Mouse (Mus musculus): ENCODE measurements at regions not wholly inside any gene's neighbourhood (a gene's known extent, or its start where the extent isn't known, plus 50 kb on each side); places are given as distances from the start of the nearest gene placed in this dataset.

- Histone ChIP-seq H3K79me2 (ENCODE audit: control insufficient read depth, insufficient read depth) (no peaks in the 10 kb centered on the region), H3K79me3 (ENCODE audit: low read depth) (no peaks in the 10 kb centered on the region), H3K4me3 (ENCODE audit: insufficient read depth, poor library complexity, severe bottlenecking) (no peak overlapping the region), H3K27me3 (ENCODE audit: control insufficient read depth, insufficient read depth, insufficient read length) (no peaks in the 10 kb centered on the region), H3K36me3 (ENCODE audit: control insufficient read depth, insufficient read depth) (no peaks in the 10 kb centered on the region), H3ac (ENCODE audit: control insufficient read depth, insufficient read length, low read depth) (no peak overlapping the region)
- TF ChIP-seq CTCF (IDR thresholded peaks at IDR 0.05; ENCODE audit: control insufficient read depth, insufficient read depth, insufficient read length), result no peak
- TF ChIP-seq MYOD1 (IDR thresholded peaks at IDR 0.05; ENCODE audit: control insufficient read depth, insufficient read length, low read depth), result no peak
- TF ChIP-seq CEBPB (IDR thresholded peaks at IDR 0.05; ENCODE audit: low read depth), result no peak
- TF ChIP-seq MAX (IDR thresholded peaks at IDR 0.05), result no peak
- no peak for TF ChIP-seq FOSL1 (IDR thresholded peaks at IDR 0.05; ENCODE audit: insufficient read depth, low read length, poor library complexity, severe bottlenecking)
- no peak for TF ChIP-seq USF1 (IDR thresholded peaks at IDR 0.05; ENCODE audit: low read depth)
- TF ChIP-seq MYOG (IDR thresholded peaks at IDR 0.05; ENCODE audit: control insufficient read depth, extremely low read depth, insufficient read length), result no peak
Observed at GRCm38 (mm10) chr19:56046784-56047390, 240.1 kb upstream of the Habp2 start.

- Histone ChIP-seq H3K4me3 (ENCODE audit: insufficient read depth, poor library complexity, severe bottlenecking) (no peak overlapping the region), H3K79me3 (ENCODE audit: low read depth) (no peaks in the 10 kb centered on the region), H3K27me3 (ENCODE audit: control insufficient read depth, insufficient read depth, insufficient read length) (no peaks in the 10 kb centered on the region), H3ac (ENCODE audit: control insufficient read depth, insufficient read length, low read depth) (no peak overlapping the region), H3K36me3 (ENCODE audit: control insufficient read depth, insufficient read depth) (no peaks in the 10 kb centered on the region), H3K79me2 (ENCODE audit: control insufficient read depth, insufficient read depth) (no peaks in the 10 kb centered on the region)
- TF ChIP-seq MYOG (IDR thresholded peaks at IDR 0.05; ENCODE audit: control insufficient read depth, extremely low read depth, insufficient read length) (no peak), FOSL1 (IDR thresholded peaks at IDR 0.05; ENCODE audit: insufficient read depth, low read length, poor library complexity, severe bottlenecking) (no peak), MYOD1 (IDR thresholded peaks at IDR 0.05; ENCODE audit: control insufficient read depth, insufficient read length, low read depth) (no peak), CEBPB (IDR thresholded peaks at IDR 0.05; ENCODE audit: low read depth) (no peak), USF1 (IDR thresholded peaks at IDR 0.05; ENCODE audit: low read depth) (no peak), MAX (IDR thresholded peaks at IDR 0.05) (no peak), CTCF (IDR thresholded peaks at IDR 0.05; ENCODE audit: control insufficient read depth, insufficient read depth, insufficient read length) (no peak)
Observed at GRCm38 (mm10) chr19:56054186-56054585, 232.8 kb upstream of the Habp2 start.

GRCm38 (mm10) chr19:56056397-56056796, 230.5 kb upstream of the Habp2 start:
- no peak overlapping the region for H3ac ChIP-seq (ENCODE audit: control insufficient read depth, insufficient read length, low read depth)
- H3K27me3 ChIP-seq (ENCODE audit: control insufficient read depth, insufficient read depth, insufficient read length), result no peaks in the 10 kb centered on the region
- no peaks in the 10 kb centered on the region for H3K36me3 ChIP-seq (ENCODE audit: control insufficient read depth, insufficient read depth)
- no peaks in the 10 kb centered on the region for H3K79me2 ChIP-seq (ENCODE audit: control insufficient read depth, insufficient read depth)
- no peaks in the 10 kb centered on the region for H3K79me3 ChIP-seq (ENCODE audit: low read depth)
- TF ChIP-seq MYOD1 (IDR thresholded peaks at IDR 0.05; ENCODE audit: control insufficient read depth, insufficient read length, low read depth) (no peak), FOSL1 (IDR thresholded peaks at IDR 0.05; ENCODE audit: insufficient read depth, low read length, poor library complexity, severe bottlenecking) (no peak), USF1 (IDR thresholded peaks at IDR 0.05; ENCODE audit: low read depth) (peak; percentile 51)
- H3K4me3 ChIP-seq (ENCODE audit: insufficient read depth, poor library complexity, severe bottlenecking), result no peak overlapping the region

- no peaks in the 10 kb centered on the region for H3K36me3 ChIP-seq (ENCODE audit: control insufficient read depth, insufficient read depth)
- no peaks in the 10 kb centered on the region for H3K27me3 ChIP-seq (ENCODE audit: control insufficient read depth, insufficient read depth, insufficient read length)
- H3K4me3 ChIP-seq (ENCODE audit: insufficient read depth, poor library complexity, severe bottlenecking), result no peak overlapping the region
- no peak for TF ChIP-seq FOSL1 (IDR thresholded peaks at IDR 0.05; ENCODE audit: insufficient read depth, low read length, poor library complexity, severe bottlenecking)
- H3K79me2 ChIP-seq (ENCODE audit: control insufficient read depth, insufficient read depth), result no peaks in the 10 kb centered on the region
- H3ac ChIP-seq (ENCODE audit: control insufficient read depth, insufficient read length, low read depth), result no peak overlapping the region
- no peaks in the 10 kb centered on the region for H3K79me3 ChIP-seq (ENCODE audit: low read depth)
Observed at GRCm38 (mm10) chr19:56061882-56062540, 224.9 kb upstream of the Habp2 start.

- TF ChIP-seq MYOG (IDR thresholded peaks at IDR 0.05; ENCODE audit: control insufficient read depth, extremely low read depth, insufficient read length), result no peak
- TF ChIP-seq FOSL1 (IDR thresholded peaks at IDR 0.05; ENCODE audit: insufficient read depth, low read length, poor library complexity, severe bottlenecking), result no peak
- no peak for TF ChIP-seq MAX (IDR thresholded peaks at IDR 0.05)
- TF ChIP-seq CTCF (IDR thresholded peaks at IDR 0.05; ENCODE audit: control insufficient read depth, insufficient read depth, insufficient read length), result no peak
- no peak for TF ChIP-seq CEBPB (IDR thresholded peaks at IDR 0.05; ENCODE audit: low read depth)
- TF ChIP-seq MYOD1 (IDR thresholded peaks at IDR 0.05; ENCODE audit: control insufficient read depth, insufficient read length, low read depth), result no peak
- TF ChIP-seq USF1 (IDR thresholded peaks at IDR 0.05; ENCODE audit: low read depth), result no peak
- Histone ChIP-seq H3K79me3 (ENCODE audit: low read depth) (no peaks in the 10 kb centered on the region), H3ac (ENCODE audit: control insufficient read depth, insufficient read length, low read depth) (no peak overlapping the region), H3K27me3 (ENCODE audit: control insufficient read depth, insufficient read depth, insufficient read length) (no peaks in the 10 kb centered on the region), H3K79me2 (ENCODE audit: control insufficient read depth, insufficient read depth) (no peaks in the 10 kb centered on the region), H3K36me3 (ENCODE audit: control insufficient read depth, insufficient read depth) (no peaks in the 10 kb centered on the region), H3K4me3 (ENCODE audit: insufficient read depth, poor library complexity, severe bottlenecking) (no peak overlapping the region)
Observed at GRCm38 (mm10) chr19:56063099-56063498, 223.8 kb upstream of the Habp2 start.

- H3K79me2 ChIP-seq (ENCODE audit: control insufficient read depth, insufficient read depth), result no peaks in the 10 kb centered on the region
- no peak overlapping the region for H3ac ChIP-seq (ENCODE audit: control insufficient read depth, insufficient read length, low read depth)
- no peak for TF ChIP-seq MYOD1 (IDR thresholded peaks at IDR 0.05; ENCODE audit: control insufficient read depth, insufficient read length, low read depth)
- TF ChIP-seq FOSL1 (IDR thresholded peaks at IDR 0.05; ENCODE audit: insufficient read depth, low read length, poor library complexity, severe bottlenecking), result no peak
- TF ChIP-seq CEBPB (IDR thresholded peaks at IDR 0.05; ENCODE audit: low read depth), result no peak
- TF ChIP-seq USF1 (IDR thresholded peaks at IDR 0.05; ENCODE audit: low read depth), result no peak
- no peak for TF ChIP-seq MYOG (IDR thresholded peaks at IDR 0.05; ENCODE audit: control insufficient read depth, extremely low read depth, insufficient read length)
- no peak for TF ChIP-seq CTCF (IDR thresholded peaks at IDR 0.05; ENCODE audit: control insufficient read depth, insufficient read depth, insufficient read length)
- no peak for TF ChIP-seq MAX (IDR thresholded peaks at IDR 0.05)
- H3K4me3 ChIP-seq (ENCODE audit: insufficient read depth, poor library complexity, severe bottlenecking), result no peak overlapping the region
- no peaks in the 10 kb centered on the region for H3K36me3 ChIP-seq (ENCODE audit: control insufficient read depth, insufficient read depth)
- H3K27me3 ChIP-seq (ENCODE audit: control insufficient read depth, insufficient read depth, insufficient read length), result no peaks in the 10 kb centered on the region
- H3K79me3 ChIP-seq (ENCODE audit: low read depth), result no peaks in the 10 kb centered on the region
Observed at GRCm38 (mm10) chr19:56065730-56066129, 221.2 kb upstream of the Habp2 start.
